23 mouse cellular contexts compared by ENCODE assay signal in the genomic region with DNA sequence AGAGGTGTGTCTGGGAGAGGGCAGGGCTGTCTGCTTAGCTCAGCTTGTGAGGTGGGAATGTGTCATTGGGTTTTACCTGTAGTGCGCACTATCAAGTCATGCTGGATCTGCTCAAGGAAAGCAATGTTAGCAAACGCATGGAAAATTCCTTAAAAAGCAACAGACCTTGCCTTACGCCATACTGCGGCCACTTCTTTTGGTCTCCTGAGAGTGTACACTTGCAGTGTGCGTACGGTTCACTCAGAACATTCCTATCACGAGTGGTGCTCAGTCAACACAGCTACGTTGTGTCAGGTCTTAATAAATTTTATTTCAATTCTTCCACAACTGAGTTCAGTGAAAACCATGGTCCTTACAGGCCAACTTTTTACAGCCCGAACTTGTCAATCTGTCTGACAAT. TPM values are rescaled to one million over a fixed set of nuclear protein-coding genes. Genes with fewer than 3 reads are reported as not detected.
DNase-seq lines count a peak whose midpoint lies in the region; ATAC-seq and TF ChIP-seq lines count a peak whose summit lies in the region.
"Had no signal": no experiment of that assay in that cellular context is flagged by ENCODE, and none has a peak within 500 bp of the region (broad histone marks: within the 10 kb centered on the region; RNA-seq: fewer than 3 reads in every experiment).

No protein-coding gene starts in this region.

- no peak for TF ChIP-seq EP300 in lung, postnatal 0 days (IDR thresholded peaks at IDR 0.05)
- no peak for TF ChIP-seq EP300 in MEL (IDR thresholded peaks at IDR 0.05; ENCODE audit: low read depth in 1 of 2, low read length in 2 of 2)

- no peaks in the 10 kb centered on the region for H3K36me3 ChIP-seq in liver, embryonic 13.5 days
- no peaks in the 10 kb centered on the region for H3K36me3 ChIP-seq in liver, embryonic 11.5 days (ENCODE audit: control insufficient read depth, insufficient read depth, low read length)
- no peaks in the 10 kb centered on the region for H3K36me3 ChIP-seq in lung, postnatal 0 days (ENCODE audit: insufficient read depth, low read length)
- peaks cover 0 to 44% of the 10 kb centered on the region in 2 experiments; a peak in 2 of 4 replicates for H3K36me3 ChIP-seq in MEL (ENCODE audit: control insufficient read depth in 1 of 2, insufficient read depth in 2 of 2, low read length in 2 of 2)
- H3K36me3 ChIP-seq: embryonic facial prominence, embryonic 10.5 days; embryonic facial prominence, embryonic 12.5 days; forebrain, embryonic 15.5 days had no signal

- no peak for TF ChIP-seq POLR2A in MEL (IDR thresholded peaks at IDR 0.05; ENCODE audit: control insufficient read depth in 1 of 2, insufficient read depth in 1 of 2, low read depth in 1 of 2, low read length in 2 of 2, poor library complexity in 1 of 2)

- peaks cover 59% of the 10 kb centered on the region for H3K4me1 ChIP-seq in liver, embryonic 13.5 days (replicated peaks)
- peaks cover 31% of the 10 kb centered on the region for H3K4me1 ChIP-seq in liver, embryonic 11.5 days (replicated peaks; ENCODE audit: control insufficient read depth, insufficient read depth, low read length)
- H3K4me1 ChIP-seq in lung, postnatal 0 days (ENCODE audit: insufficient read depth, low read depth, low read length) = no peaks in the 10 kb centered on the region
- H3K4me1 ChIP-seq in MEL (ENCODE audit: control insufficient read depth in 1 of 2, insufficient read depth in 2 of 2, low read length in 2 of 2) = peaks cover 37 to 43% of the 10 kb centered on the region in 2 experiments
- H3K4me1 ChIP-seq: forebrain, embryonic 13.5 days; forebrain, embryonic 15.5 days had no signal

- no peaks in the 10 kb centered on the region for H3K9me3 ChIP-seq in liver, embryonic 13.5 days (replicated peaks)
- no peaks in the 10 kb centered on the region for H3K9me3 ChIP-seq in liver, embryonic 11.5 days (ENCODE audit: control insufficient read depth, low read length)
- no peaks in the 10 kb centered on the region for H3K9me3 ChIP-seq in lung, postnatal 0 days (ENCODE audit: low read length)
- no peaks in the 10 kb centered on the region for H3K9me3 ChIP-seq in MEL (replicated peaks; ENCODE audit: insufficient read depth, low read length)
- H3K9me3 ChIP-seq: embryonic facial prominence, embryonic 10.5 days; embryonic facial prominence, embryonic 12.5 days; forebrain, embryonic 13.5 days; forebrain, embryonic 15.5 days had no signal

- H3K27ac ChIP-seq in liver, embryonic 13.5 days = peak overlapping the region; percentile 60; the same call in 1 of the 2 replicates
- H3K27ac ChIP-seq in liver, embryonic 11.5 days (ENCODE audit: low read depth, low read length) = no peak overlapping the region
- H3K27ac ChIP-seq in lung, postnatal 0 days (ENCODE audit: low read length) = no peak overlapping the region
- peak overlapping the region; percentile 98 for H3K27ac ChIP-seq in MEL (ENCODE audit: control insufficient read depth, low read depth, low read length)
- H3K27ac ChIP-seq: embryonic facial prominence, embryonic 10.5 days; embryonic facial prominence, embryonic 12.5 days; forebrain, embryonic 13.5 days; forebrain, embryonic 15.5 days had no signal

- no peak for TF ChIP-seq CTCF in lung, postnatal 0 days (IDR thresholded peaks at IDR 0.05)
- no peak for TF ChIP-seq CTCF in MEL (IDR thresholded peaks at IDR 0.05 in 2 of 3, conservative IDR thresholded peaks at IDR 0.05 in 1 of 3; ENCODE audit: control insufficient read depth in 1 of 3, insufficient read depth in 1 of 3, low read depth in 2 of 3, low read length in 3 of 3, poor library complexity in 1 of 3, severe bottlenecking in 1 of 3)

- no peak overlapping the region for H3K4me3 ChIP-seq in liver, embryonic 13.5 days (replicated peaks)
- H3K4me3 ChIP-seq in liver, embryonic 11.5 days (ENCODE audit: low read depth, low read length) = no peak overlapping the region
- H3K4me3 ChIP-seq in lung, postnatal 0 days (ENCODE audit: low read depth, low read length) = no peak overlapping the region
- H3K4me3 ChIP-seq in MEL (ENCODE audit: control insufficient read depth in 1 of 2, insufficient read depth in 1 of 2, low read depth in 2 of 2, low read length in 2 of 2) = no peak overlapping the region
- H3K4me3 ChIP-seq: embryonic facial prominence, embryonic 10.5 days; embryonic facial prominence, embryonic 12.5 days; forebrain, embryonic 13.5 days; forebrain, embryonic 15.5 days had no signal

- no peak for ATAC-seq in liver, embryonic 13.5 days (ENCODE audit: low read depth)
- ATAC-seq in liver, embryonic 11.5 days (replicated peaks; ENCODE audit: low FRiP score) = no peak
- ATAC-seq in lung, postnatal 0 days = peak; percentile 76
- ATAC-seq: activated CD4-positive, CD25-positive, alpha-beta regulatory T cell, adult 4 months; forebrain, embryonic 13.5 days; forebrain, embryonic 15.5 days; Patski had no signal

- H3K4me2 ChIP-seq in liver, embryonic 13.5 days = no peak overlapping the region
- H3K4me2 ChIP-seq in liver, embryonic 11.5 days = no peak overlapping the region
- no peak overlapping the region for H3K4me2 ChIP-seq in lung, postnatal 0 days (replicated peaks; ENCODE audit: low read depth, low read length)
- H3K4me2 ChIP-seq: embryonic facial prominence, embryonic 12.5 days; forebrain, embryonic 13.5 days; forebrain, embryonic 15.5 days had no signal

- no peak for DNase-seq in liver, embryonic 13.5 days
- no peak for DNase-seq in liver, embryonic 11.5 days (ENCODE audit: low spot score)
- DNase-seq in lung, postnatal 0 days (ENCODE audit: low spot score) = peak; percentile 66
- DNase-seq in lung, postnatal 10 days = no peak
- DNase-seq in MEL (ENCODE audit: low read depth, low spot score) = no peak
- DNase-seq in left cerebral cortex, postnatal 10 days (ENCODE audit: extremely low spot score in 1 of 2, low spot score in 2 of 2) = no peak
- DNase-seq: adrenal gland, adult 8-10 months; adrenal gland, postnatal 14 days; adrenal gland, postnatal 36 days; cerebellum, adult 11-12 months; cerebellum, adult 2 months; cerebellum, adult 9-10 months; cerebellum, postnatal 10 days; cerebellum, postnatal 25 days had no signal

- no peak overlapping the region; the same call in 1 of the 2 replicates for H3K9ac ChIP-seq in liver, embryonic 13.5 days
- no peak overlapping the region for H3K9ac ChIP-seq in liver, embryonic 11.5 days (ENCODE audit: low read depth, low read length)
- no peak overlapping the region for H3K9ac ChIP-seq in lung, postnatal 0 days (replicated peaks; ENCODE audit: low read depth)
- no peak overlapping the region for H3K9ac ChIP-seq in MEL (ENCODE audit: control insufficient read depth, low read depth, low read length, poor library complexity, severe bottlenecking)
- H3K9ac ChIP-seq: embryonic facial prominence, embryonic 12.5 days; forebrain, embryonic 13.5 days; forebrain, embryonic 15.5 days had no signal

- 89% methylated on average over 9 of the region's 9 CpGs for WGBS in liver, embryonic 13.5 days (ENCODE audit: insufficient replicate concordance)
- 94% methylated on average over 9 of the region's 9 CpGs for WGBS in liver, embryonic 11.5 days
- 69% methylated on average over 9 of the region's 9 CpGs for WGBS in lung, postnatal 0 days

- H3K27me3 ChIP-seq in liver, embryonic 13.5 days = no peaks in the 10 kb centered on the region
- no peaks in the 10 kb centered on the region for H3K27me3 ChIP-seq in liver, embryonic 11.5 days (replicated peaks; ENCODE audit: control insufficient read depth, insufficient read depth, low read length)
- H3K27me3 ChIP-seq in lung, postnatal 0 days (replicated peaks; ENCODE audit: insufficient read depth, low read length) = no peaks in the 10 kb centered on the region
- no peaks in the 10 kb centered on the region for H3K27me3 ChIP-seq in MEL (ENCODE audit: control insufficient read depth in 1 of 2, insufficient read depth in 2 of 2, low read length in 2 of 2)
- H3K27me3 ChIP-seq: embryonic facial prominence, embryonic 12.5 days; forebrain, embryonic 13.5 days; forebrain, embryonic 15.5 days; Patski had no signal

- TF ChIP-seq RAD21 in MEL (IDR thresholded peaks at IDR 0.05; ENCODE audit: low read depth, low read length) = no peak

- intact Hi-C loops in left cerebral cortex, postnatal 10 days (cut with DNase I) = no loop called here

- no peaks in the 10 kb centered on the region for H3K79me2 ChIP-seq in MEL (ENCODE audit: control insufficient read depth, insufficient read depth, low read length, poor library complexity)

TF ChIP-seq in MEL, 35 proteins besides CTCF, POLR2A, EP300 and RAD21 (continues in another document):
- no peak for TF ChIP-seq NRF1 (IDR thresholded peaks at IDR 0.05; ENCODE audit: insufficient read depth, low read depth, low read length, poor library complexity, severe bottlenecking)
- TF ChIP-seq NELFE (IDR thresholded peaks at IDR 0.05; ENCODE audit: low read depth, low read length) = no peak
- no peak for TF ChIP-seq MAFK (IDR thresholded peaks at IDR 0.05; ENCODE audit: borderline replicate concordance, low read depth, low read length)
- TF ChIP-seq USF1 (IDR thresholded peaks at IDR 0.05; ENCODE audit: low read depth, low read length) = no peak
- TF ChIP-seq MXI1 (IDR thresholded peaks at IDR 0.05; ENCODE audit: low read depth, low read length) = no peak
- TF ChIP-seq MYC (IDR thresholded peaks at IDR 0.05; ENCODE audit: low read depth, low read length) = no peak
- no peak for TF ChIP-seq ZMIZ1 (IDR thresholded peaks at IDR 0.05; ENCODE audit: low read depth, low read length)
- no peak for TF ChIP-seq USF2 (IDR thresholded peaks at IDR 0.05; ENCODE audit: borderline replicate concordance in 1 of 2, insufficient read depth in 1 of 2, low read depth in 1 of 2, low read length in 2 of 2)
- TF ChIP-seq POLR2AphosphoS2 (IDR thresholded peaks at IDR 0.05; ENCODE audit: low read length) = no peak
- no peak for TF ChIP-seq SMC3 (IDR thresholded peaks at IDR 0.05; ENCODE audit: low read depth, low read length)
- no peak for TF ChIP-seq BHLHE40 (IDR thresholded peaks at IDR 0.05; ENCODE audit: borderline replicate concordance, low read depth, low read length)
- TF ChIP-seq MAZ (IDR thresholded peaks at IDR 0.05; ENCODE audit: low read depth, low read length) = no peak
- no peak for TF ChIP-seq CHD2 (IDR thresholded peaks at IDR 0.05; ENCODE audit: low read length)
- no peak for TF ChIP-seq ZNF384 (IDR thresholded peaks at IDR 0.05; ENCODE audit: low read depth, low read length)
- no peak for TF ChIP-seq ZC3H11A (IDR thresholded peaks at IDR 0.05; ENCODE audit: low read depth, low read length)
- TF ChIP-seq MAX (IDR thresholded peaks at IDR 0.05; ENCODE audit: low read length) = no peak
- TF ChIP-seq JUND (IDR thresholded peaks at IDR 0.05; ENCODE audit: low read depth, low read length) = no peak

RNA-seq across cellular contexts. Expression of a gene that starts 0.7 kb away (rescaled TPM):
- polyA plus RNA-seq in liver, embryonic 13.5 days (2015; fragmentation: Nextera tagmentation; extraction: Ambion mirVana) = 6.4 TPM in 2 replicates
- 8.3 and 9.6 TPM in 2 replicates for polyA plus RNA-seq in liver, embryonic 11.5 days (2014; fragmentation: Nextera tagmentation; extraction: Ambion mirVana)
- not detected in 2 replicates for polyA plus RNA-seq in lung, postnatal 0 days (2015; fragmentation: Nextera tagmentation; extraction: Ambion mirVana)
- 9.0 and 9.7 TPM in 2 replicates for total RNA-seq in MEL (2012; rRNA removed)
- 1 to 10 TPM in 1 of 2 experiments, not detected in 1; 5.7 TPM for polyA plus RNA-seq in MEL (2012; ENCODE audit: insufficient read depth in 1 of 2, insufficient read length in 2 of 2, low read depth in 1 of 2, low replicate concordance in 2 of 2, missing spikeins in 1 of 2)
- total RNA-seq in left cerebral cortex, postnatal 10 days (2021) = not detected
- total RNA-seq: adrenal gland, adult 18-20 months; adrenal gland, adult 8-10 months; adrenal gland, postnatal 14 days; adrenal gland, postnatal 36 days; ES-E14 had no signal
- polyA plus RNA-seq: cerebellum, adult 2 months; cortical plate, adult 2 months; forebrain, embryonic 13.5 days had no signal

Comparison
In these comparisons a context has a peak if more than half of its experiments do, and no peak if none do; other contexts are left out.
1. H3K27ac ChIP-seq: peak in liver, embryonic 13.5 days (single experiment) and MEL (single experiment); none in liver, embryonic 11.5 days (single experiment) and lung, postnatal 0 days (single experiment).